ENCODE assay signal across 17 mouse cellular contexts in genomic region chr11:31902251-31903001, GRCm38 (mm10). TPM values are rescaled to one million over a fixed set of nuclear protein-coding genes. Genes with fewer than 3 reads are reported as not detected.
DNase-seq lines count a peak whose midpoint lies in the region; ATAC-seq and TF ChIP-seq lines count a peak whose summit lies in the region.
"Had no signal": no experiment of that assay in that cellular context is flagged by ENCODE, and none has a peak within 500 bp of the region (broad histone marks: within the 10 kb centered on the region; RNA-seq: fewer than 3 reads in every experiment).

No protein-coding gene starts in this region.

- no peaks in the 10 kb centered on the region for H3K9me3 ChIP-seq in heart, embryonic 16.5 days (replicated peaks; ENCODE audit: control insufficient read depth, low read length)
- no peaks in the 10 kb centered on the region for H3K9me3 ChIP-seq in liver, embryonic 14.5 days (ENCODE audit: control insufficient read depth, low read length)
- H3K9me3 ChIP-seq in neural tube, embryonic 15.5 days (replicated peaks) = no peaks in the 10 kb centered on the region
- H3K9me3 ChIP-seq: lung, embryonic 15.5 days; midbrain, embryonic 10.5 days; neural tube, embryonic 13.5 days had no signal

- TF ChIP-seq POLR2A in bone marrow macrophage, adult 2 months (IDR thresholded peaks at IDR 0.05; ENCODE audit: borderline replicate concordance, low read depth, low read length) = no peak

- peak; percentile 89 for DNase-seq in heart, adult 11 months
- DNase-seq in heart, adult 8-10 months (ENCODE audit: low spot score) = no peak
- DNase-seq in liver, embryonic 14.5 days (ENCODE audit: low read depth in 3 of 3, low spot score in 3 of 3) = no peak
- DNase-seq in lung, postnatal 14 days = no peak
- no peak for DNase-seq in lung, postnatal 10 days
- DNase-seq: adrenal gland, postnatal 25 days; cerebellum, postnatal 14 days; gastrocnemius, postnatal 14 days had no signal

- no peak for TF ChIP-seq CTCF in bone marrow macrophage, adult 2 months (IDR thresholded peaks at IDR 0.05; ENCODE audit: low read depth, low read length)
- TF ChIP-seq CTCF in liver, embryonic 14.5 days (IDR thresholded peaks at IDR 0.05; ENCODE audit: low read depth) = no peak

- H3K27me3 ChIP-seq in heart, embryonic 16.5 days (ENCODE audit: control insufficient read depth, insufficient read depth, low read length) = no peaks in the 10 kb centered on the region
- no peaks in the 10 kb centered on the region for H3K27me3 ChIP-seq in liver, embryonic 14.5 days (ENCODE audit: control insufficient read depth, insufficient read depth, low read length)
- H3K27me3 ChIP-seq in neural tube, embryonic 15.5 days (replicated peaks) = no peaks in the 10 kb centered on the region
- H3K27me3 ChIP-seq: CH12.LX; lung, embryonic 15.5 days; neural tube, embryonic 13.5 days had no signal

- peak; percentile 64; the same call in 1 of the 2 replicates for ATAC-seq in heart, embryonic 16.5 days (replicated peaks; ENCODE audit: extremely low read depth, insufficient read depth, low FRiP score)
- 0 out of 2 replicates have a peak, but pooled peaks have one; percentile 14 for ATAC-seq in liver, embryonic 14.5 days (ENCODE audit: insufficient read depth)
- ATAC-seq in neural tube, embryonic 15.5 days (ENCODE audit: low FRiP score) = no peak
- ATAC-seq: inflammation-experienced regulatory T-cells, adult 6 months had no signal

- no peak for TF ChIP-seq EP300 in liver, embryonic 14.5 days (IDR thresholded peaks at IDR 0.05; ENCODE audit: low read depth)

- H3K36me3 ChIP-seq in heart, embryonic 16.5 days (ENCODE audit: control insufficient read depth, insufficient read depth) = no peaks in the 10 kb centered on the region
- peaks cover 58% of the 10 kb centered on the region for H3K36me3 ChIP-seq in liver, embryonic 14.5 days (replicated peaks; ENCODE audit: control insufficient read depth, insufficient read depth, low read depth)
- no peaks in the 10 kb centered on the region for H3K36me3 ChIP-seq in neural tube, embryonic 15.5 days
- H3K36me3 ChIP-seq: lung, embryonic 15.5 days; midbrain, embryonic 10.5 days had no signal

- H3K4me3 ChIP-seq in bone marrow macrophage, adult 2 months (ENCODE audit: insufficient read depth, low read length) = no peak overlapping the region
- H3K4me3 ChIP-seq in heart, embryonic 16.5 days (ENCODE audit: low read length) = no peak overlapping the region
- no peak overlapping the region for H3K4me3 ChIP-seq in liver, embryonic 14.5 days (ENCODE audit: insufficient read depth in 1 of 2, low read depth in 2 of 2, low read length in 2 of 2)
- H3K4me3 ChIP-seq in neural tube, embryonic 15.5 days (replicated peaks) = no peak overlapping the region
- H3K4me3 ChIP-seq: lung, embryonic 15.5 days; midbrain, embryonic 10.5 days; neural tube, embryonic 13.5 days had no signal

- 19% methylated on average over 1 of the region's 1 CpGs for WGBS in heart, embryonic 16.5 days
- 46% methylated on average over 1 of the region's 1 CpGs for WGBS in liver, embryonic 14.5 days (ENCODE audit: insufficient replicate concordance)
- WGBS in neural tube, embryonic 15.5 days = 82% methylated on average over 1 of the region's 1 CpGs

- H3K27ac ChIP-seq in bone marrow macrophage, adult 2 months (ENCODE audit: insufficient read depth, low read depth, low read length) = peak overlapping the region; percentile 16; the same call in 1 of the 2 replicates
- peak overlapping the region; percentile 85 for H3K27ac ChIP-seq in heart, embryonic 16.5 days (ENCODE audit: low read length)
- no peak overlapping the region for H3K27ac ChIP-seq in liver, embryonic 14.5 days
- no peak overlapping the region for H3K27ac ChIP-seq in neural tube, embryonic 15.5 days (replicated peaks)
- H3K27ac ChIP-seq: kidney, postnatal 0 days; lung, embryonic 15.5 days; midbrain, embryonic 10.5 days; neural tube, embryonic 13.5 days had no signal

- no peak overlapping the region; the same call in 1 of the 2 replicates for H3K4me2 ChIP-seq in heart, embryonic 16.5 days (ENCODE audit: low read depth, low read length)
- no peak overlapping the region for H3K4me2 ChIP-seq in liver, embryonic 14.5 days (ENCODE audit: low read depth)
- H3K4me2 ChIP-seq in neural tube, embryonic 15.5 days = no peak overlapping the region
- H3K4me2 ChIP-seq: lung, embryonic 15.5 days; neural tube, embryonic 13.5 days had no signal

- H3K4me1 ChIP-seq in bone marrow macrophage, adult 2 months (ENCODE audit: control insufficient read depth, insufficient read depth, low read length) = peaks cover 45% of the 10 kb centered on the region
- peaks cover 47% of the 10 kb centered on the region for H3K4me1 ChIP-seq in heart, embryonic 16.5 days (ENCODE audit: control insufficient read depth, insufficient read depth, low read length)
- H3K4me1 ChIP-seq in liver, embryonic 14.5 days (replicated peaks; ENCODE audit: control insufficient read depth in 2 of 2, insufficient read depth in 2 of 2, low read length in 1 of 2) = peaks cover 26 to 31% of the 10 kb centered on the region in 2 experiments
- H3K4me1 ChIP-seq in neural tube, embryonic 15.5 days = peaks cover 11% of the 10 kb centered on the region
- H3K4me1 ChIP-seq: midbrain, embryonic 10.5 days; neural tube, embryonic 13.5 days had no signal

- H3K9ac ChIP-seq in heart, embryonic 16.5 days (ENCODE audit: low read length) = no peak overlapping the region
- no peak overlapping the region for H3K9ac ChIP-seq in liver, embryonic 14.5 days (replicated peaks)
- H3K9ac ChIP-seq in neural tube, embryonic 15.5 days (replicated peaks) = no peak overlapping the region
- H3K9ac ChIP-seq: lung, embryonic 15.5 days; neural tube, embryonic 13.5 days had no signal

RNA-seq across cellular contexts. Expression of gene Cpeb4, which starts 30.4 kb away (rescaled TPM):
- total RNA-seq in heart, adult 8-10 months (2022) = 100 to 1,000 TPM in 1 of 4 experiments, 10 to 100 TPM in 3; 71.7 to 102 (median 85.1) TPM
- polyA plus RNA-seq in bone marrow macrophage, adult 2 months (2012; ENCODE audit: insufficient read depth, insufficient read length, missing spikeins) = 43.4 and 46.6 TPM in 2 replicates
- polyA plus RNA-seq in heart, embryonic 16.5 days (2015; fragmentation: Nextera tagmentation; extraction: Ambion mirVana) = 5.9 and 7.3 TPM in 2 replicates
- polyA plus RNA-seq in liver, embryonic 14.5 days (2012; rRNA removed) = 21.5 and 25.1 TPM in 2 replicates
- 28.7 and 29.4 TPM in 2 replicates for polyA plus RNA-seq in liver, embryonic 14.5 days (2014; fragmentation: Nextera tagmentation; extraction: Ambion mirVana)
- 13.6 and 17.0 TPM in 2 replicates for polyA plus RNA-seq in neural tube, embryonic 15.5 days (2015; fragmentation: Nextera tagmentation; extraction: Ambion mirVana)

Comparison
In these comparisons a context has a peak if more than half of its experiments do, and no peak if none do; other contexts are left out.
1. H3K27ac ChIP-seq: peak in bone marrow macrophage, adult 2 months (single experiment) and heart, embryonic 16.5 days (single experiment); none in liver, embryonic 14.5 days (single experiment) and neural tube, embryonic 15.5 days (single experiment).